Mouse (Mus musculus) fat pad, adult 2 months (tissue): ENCODE results near the gene Lhpp.

Experiments used
- DNase-seq: peaks from one replicate; pipeline ENCODE4 v3.0.0-alpha.2; 2011; ENCODE audit warnings: low read depth, low spot score; ENCODE audit errors: extremely low read depth

The Lhpp gene

GRCm38 (mm10) chr7:132679549-132679948, 69.1 kb downstream of the Lhpp start:
- DNase-seq, result no peak

DNA sequence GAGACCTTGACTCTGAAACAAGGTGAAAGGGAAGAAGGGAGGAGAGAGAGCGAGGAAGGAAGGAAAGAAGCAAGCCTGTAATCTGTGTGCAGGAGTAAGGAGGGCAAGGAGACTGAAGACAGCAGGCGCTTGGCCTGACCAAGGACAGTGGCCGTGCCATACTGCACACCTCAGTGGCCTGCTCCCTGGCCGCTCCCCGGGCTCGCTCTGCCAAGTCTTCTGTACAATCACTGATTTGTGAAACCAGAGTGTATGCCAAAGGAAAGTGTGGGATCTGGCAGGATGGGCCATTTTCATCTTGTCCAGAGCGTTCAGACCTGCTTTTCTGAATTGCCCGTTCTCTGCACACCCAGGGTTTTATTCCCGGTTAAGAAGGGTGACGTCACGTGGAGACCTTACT, 70.9 kb downstream of the Lhpp start:
- no peak for DNase-seq

DNA sequence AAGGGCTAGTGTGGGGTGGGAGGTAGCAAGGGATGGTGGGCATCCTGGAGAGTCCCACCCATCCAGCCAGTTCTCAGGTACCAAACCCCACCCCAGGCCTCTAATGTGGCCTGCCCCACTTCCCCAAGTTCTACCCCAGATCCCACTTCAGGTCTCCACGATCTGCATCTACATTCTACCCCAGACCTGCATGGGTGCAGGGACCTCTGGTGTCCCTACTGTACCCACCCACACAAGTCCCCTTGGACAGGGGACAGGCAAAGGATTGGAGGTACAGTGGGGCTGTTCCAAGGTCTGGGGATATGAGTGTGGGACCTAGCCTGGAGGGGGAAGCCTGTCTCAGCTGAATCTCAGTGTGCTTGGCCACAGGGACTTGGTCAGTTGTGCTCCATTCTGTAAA, 71.4 kb downstream of the Lhpp start:
- DNase-seq, result no peak

GRCm38 (mm10) chr7:132682336-132682735, 71.9 kb downstream of the Lhpp start:
- DNase-seq, result no peak

DNA sequence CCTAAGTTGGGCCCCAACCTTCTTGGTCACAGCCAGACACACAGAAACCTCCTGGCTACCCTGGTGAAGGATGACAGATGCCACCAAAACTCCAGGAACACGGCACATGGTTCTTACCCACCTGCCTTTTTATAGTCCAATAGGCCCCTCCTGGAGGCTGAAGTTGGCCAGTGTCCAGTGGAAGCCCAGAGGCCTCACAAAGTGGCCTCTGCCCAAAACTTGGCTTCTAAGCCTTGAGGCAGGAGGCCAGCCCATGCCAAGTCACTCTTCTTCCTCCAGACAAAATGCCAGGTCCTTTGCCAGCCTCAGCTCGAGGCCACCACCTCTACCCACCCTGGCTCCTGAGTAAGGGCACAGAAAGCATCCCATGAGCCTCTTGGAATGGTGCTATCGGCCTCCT, 72.5 kb downstream of the Lhpp start:
- DNase-seq, result no peak

- peak; percentile 70 for DNase-seq
Measured at GRCm38 (mm10) chr7:132683923-132684322, 73.5 kb downstream of the Lhpp start.

GRCm38 (mm10) chr7:132686515-132686914, 76.1 kb downstream of the Lhpp start:
- no peak for DNase-seq

- DNase-seq, result no peak
Measured at GRCm38 (mm10) chr7:132687897-132688296, 77.5 kb downstream of the Lhpp start.

GRCm38 (mm10) chr7:132688721-132689120, 78.3 kb downstream of the Lhpp start:
- no peak for DNase-seq

GRCm38 (mm10) chr7:132689722-132690121, 79.3 kb downstream of the Lhpp start:
- no peak for DNase-seq

- DNase-seq, result no peak
Measured at GRCm38 (mm10) chr7:132690716-132691472, 80.5 kb downstream of the Lhpp start.

DNA sequence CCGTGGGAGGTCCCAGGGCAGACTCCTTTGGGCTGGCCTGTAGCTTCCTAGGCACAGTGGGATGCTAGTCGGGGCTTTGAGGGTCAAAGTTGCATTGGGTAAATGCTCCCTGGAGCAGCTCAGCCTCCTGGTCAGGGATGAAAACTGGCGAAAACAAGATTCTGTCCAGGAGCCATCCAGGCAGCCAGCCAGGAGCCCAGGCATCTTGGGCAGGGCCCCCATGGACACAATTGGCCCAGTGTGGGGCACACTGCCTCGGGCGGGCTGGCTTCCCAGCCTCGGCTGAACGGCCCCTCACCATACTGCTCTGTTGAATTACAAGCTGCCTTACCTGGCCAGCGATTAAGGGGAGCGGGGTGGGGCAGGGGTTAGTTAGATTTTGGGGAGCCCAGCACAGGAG, 82.3 kb downstream of the Lhpp start:
- DNase-seq, result no peak

GRCm38 (mm10) chr7:132693561-132693960, 83.1 kb downstream of the Lhpp start:
- peak; percentile 43 for DNase-seq

GRCm38 (mm10) chr7:132697258-132697796, 86.9 kb downstream of the Lhpp start:
- DNase-seq, result no peak

GRCm38 (mm10) chr7:132698737-132699136, 88.3 kb downstream of the Lhpp start:
- DNase-seq, result no peak

GRCm38 (mm10) chr7:132699165-132699564, 88.7 kb downstream of the Lhpp start:
- DNase-seq, result no peak

DNA sequence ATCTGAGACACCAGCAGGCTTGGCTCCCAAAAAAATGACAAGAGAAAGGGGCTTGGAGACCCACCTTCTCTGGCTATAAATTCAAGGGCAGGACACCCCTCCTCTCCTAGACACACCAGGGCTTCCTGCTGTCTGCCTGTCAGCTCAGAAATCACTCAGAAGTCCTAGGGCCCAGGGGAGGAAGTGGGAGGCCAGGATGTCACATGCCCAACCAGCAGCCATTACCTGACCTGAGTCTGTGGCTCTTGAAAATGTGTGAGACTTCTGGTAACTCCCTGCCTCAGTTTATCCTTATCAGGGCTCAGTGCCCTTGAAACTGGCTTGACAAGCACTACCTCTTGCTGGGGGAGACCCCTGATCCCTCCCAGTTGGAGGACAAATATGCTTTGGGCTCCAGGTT, 89.2 kb downstream of the Lhpp start:
- DNase-seq, result no peak

DNA sequence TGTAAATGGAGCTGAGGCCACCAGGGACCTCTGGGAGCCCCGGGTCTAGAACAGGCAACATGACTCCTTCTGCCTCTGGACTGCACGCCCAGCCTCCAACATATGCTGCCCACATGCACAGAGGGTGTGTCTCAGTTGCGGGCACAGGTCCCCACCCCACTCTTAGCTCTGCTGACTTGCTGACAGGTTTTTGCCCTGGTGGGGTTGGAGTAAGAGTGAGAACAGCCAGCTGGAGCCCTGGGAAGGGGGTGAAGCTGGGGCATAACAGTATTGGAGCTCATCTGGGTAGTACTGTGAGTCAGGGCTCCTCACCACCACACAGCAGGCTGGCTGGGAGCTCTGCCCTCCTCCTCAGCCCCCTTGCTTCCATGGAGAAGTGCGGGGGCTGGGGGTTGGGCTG, 89.7 kb downstream of the Lhpp start:
- DNase-seq, result no peak

DNA sequence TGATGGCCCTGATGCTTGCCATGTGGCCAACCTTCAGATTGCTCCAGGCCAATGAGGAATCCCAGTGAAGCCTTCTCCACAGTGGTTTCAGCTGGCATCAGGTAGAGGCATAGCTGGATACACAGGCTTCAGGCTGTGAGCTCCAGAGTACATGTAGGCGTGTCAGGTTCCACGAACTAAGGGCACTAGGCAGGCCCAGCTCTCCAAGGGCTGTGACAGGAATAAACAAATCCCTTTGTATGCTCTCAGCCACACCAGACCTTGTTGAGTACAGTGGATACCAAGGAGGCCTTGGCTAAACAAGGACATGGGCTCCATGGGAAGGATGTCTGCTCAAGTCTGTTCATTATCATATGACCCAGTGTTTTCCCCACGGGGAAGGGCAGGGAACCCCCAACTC, 91.0 kb downstream of the Lhpp start:
- no peak for DNase-seq

GRCm38 (mm10) chr7:132702024-132702423, 91.6 kb downstream of the Lhpp start:
- DNase-seq, result no peak

GRCm38 (mm10) chr7:132702492-132703070, 92.1 kb downstream of the Lhpp start:
- DNase-seq, result no peak

GRCm38 (mm10) chr7:132703515-132704309, 93.3 kb downstream of the Lhpp start:
- no peak for DNase-seq
